Mouse (Mus musculus): ENCODE measurements around the gene Wbp1l.
A peak's percentile ranks its signal among the peaks of the same experiment; 100 is the strongest.

The Wbp1l gene

DNA sequence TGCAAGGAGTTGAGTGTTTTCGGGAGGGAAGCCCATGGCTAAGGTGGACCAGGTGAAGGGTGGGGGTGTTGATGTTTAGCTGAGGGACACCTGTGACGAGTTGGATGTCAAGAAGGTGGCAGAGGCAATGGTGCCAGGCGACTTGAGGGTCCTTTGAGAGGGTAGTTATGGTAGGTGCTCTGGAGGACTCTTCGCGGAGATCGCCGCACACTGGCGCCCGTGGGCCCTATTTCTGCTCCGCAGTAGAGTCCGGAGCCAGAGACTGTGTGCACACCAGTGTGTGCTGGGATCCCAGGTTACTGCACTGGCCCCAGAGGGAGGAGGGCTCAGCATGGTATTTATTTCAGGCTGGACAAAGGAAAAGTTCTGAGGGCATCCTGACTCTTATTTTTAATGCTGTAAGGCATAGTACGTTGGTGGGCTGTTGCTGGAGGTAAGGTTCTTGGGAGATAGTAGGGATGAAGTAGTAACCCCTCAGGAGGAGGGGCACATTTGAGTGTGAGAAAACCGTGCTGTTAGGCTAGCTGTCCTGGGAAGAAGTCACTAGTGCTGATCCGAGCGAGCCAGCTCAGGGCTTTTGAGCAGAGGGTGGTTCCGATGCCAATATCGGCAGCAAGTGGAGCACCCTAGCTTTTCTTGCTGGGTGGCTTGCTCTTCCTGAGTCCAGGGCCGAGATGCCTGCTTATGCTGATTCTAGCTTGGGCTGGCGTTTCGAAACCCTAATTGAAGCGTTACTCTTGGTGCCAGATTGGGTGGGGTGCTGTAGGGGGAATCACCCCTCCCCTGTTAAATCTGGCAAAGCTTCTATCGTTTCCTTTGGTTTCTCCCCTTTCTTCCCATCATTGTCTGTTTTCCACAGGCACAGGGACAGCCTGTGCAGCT is 732 bp downstream of the Wbp1l start:
- DNase-seq (ENCODE audit: low spot score) = no peak

GRCm38 (mm10) chr19:46600371-46600770 is 1.5 kb downstream of the Wbp1l start:
- DNase-seq (ENCODE audit: low spot score) = no peak

GRCm38 (mm10) chr19:46601491-46601890 is 2.6 kb downstream of the Wbp1l start:
- no peak for DNase-seq (ENCODE audit: low spot score)

- no peak for DNase-seq (ENCODE audit: low spot score)
Measured at GRCm38 (mm10) chr19:46602406-46602805, 3.5 kb downstream of the Wbp1l start.

- no peak for DNase-seq (ENCODE audit: low spot score)
Measured at GRCm38 (mm10) chr19:46606718-46607117, 7.8 kb downstream of the Wbp1l start.

DNA sequence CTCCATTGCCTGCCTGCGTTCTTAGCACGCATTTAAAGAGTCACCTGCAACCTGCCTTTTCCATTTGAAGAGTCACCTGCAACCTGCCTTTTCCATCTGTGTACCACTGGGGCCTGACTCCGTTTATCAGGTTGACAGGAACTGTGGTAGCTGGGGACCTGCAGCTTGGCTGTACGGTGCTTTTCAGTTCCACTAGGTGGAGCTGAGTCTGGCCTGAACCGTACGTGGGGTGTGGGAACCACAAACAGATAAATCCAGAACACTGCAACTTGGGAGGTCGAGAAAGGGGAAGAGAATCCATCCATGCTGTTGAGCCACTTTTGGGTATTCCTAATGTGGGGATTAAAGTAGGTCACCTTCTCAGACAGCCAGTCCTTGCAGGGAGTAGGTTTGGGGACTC is 8.5 kb downstream of the Wbp1l start:
- no peak for DNase-seq (ENCODE audit: low spot score)

DNA sequence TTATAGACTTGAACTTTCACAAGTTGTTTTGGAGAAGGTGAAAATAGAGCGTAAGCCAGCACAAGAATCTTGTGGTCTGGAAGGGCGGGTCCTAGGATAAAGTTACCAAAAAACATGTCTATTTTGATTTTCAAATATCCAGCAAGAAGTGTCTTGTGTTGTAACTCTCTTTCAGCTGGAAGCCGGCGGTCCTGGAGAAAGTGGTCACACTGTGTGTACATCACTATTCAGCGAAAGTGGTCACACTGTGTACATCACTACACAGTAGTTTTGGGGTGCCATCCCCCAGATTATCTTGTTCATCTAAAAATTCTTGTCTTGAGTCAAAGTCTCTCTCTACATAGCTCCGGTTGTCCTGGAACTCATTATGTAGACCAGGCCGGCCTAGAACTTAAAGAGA is 9.3 kb downstream of the Wbp1l start:
- DNase-seq (ENCODE audit: low spot score) = no peak

DNA sequence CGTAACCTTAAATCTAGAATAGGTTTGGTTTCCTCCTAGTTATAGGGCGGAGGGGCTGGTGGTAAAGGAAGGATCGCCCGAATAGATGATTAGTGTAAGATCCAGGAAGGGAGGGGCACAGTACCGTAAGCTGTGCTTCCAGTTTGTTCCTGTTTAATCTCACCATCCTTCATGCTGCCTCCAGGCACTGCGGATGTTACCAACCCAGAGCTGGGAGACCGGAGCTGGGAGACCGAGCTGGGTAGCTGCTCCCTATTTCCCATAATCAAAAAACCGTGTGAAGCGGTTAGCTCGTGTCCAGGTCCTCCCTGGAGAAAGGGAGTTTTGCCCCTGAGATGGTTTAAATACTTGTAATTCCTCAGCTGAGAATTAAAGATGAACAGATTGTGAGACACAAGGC is 17.5 kb downstream of the Wbp1l start:
- DNase-seq (ENCODE audit: low spot score) = no peak

DNA sequence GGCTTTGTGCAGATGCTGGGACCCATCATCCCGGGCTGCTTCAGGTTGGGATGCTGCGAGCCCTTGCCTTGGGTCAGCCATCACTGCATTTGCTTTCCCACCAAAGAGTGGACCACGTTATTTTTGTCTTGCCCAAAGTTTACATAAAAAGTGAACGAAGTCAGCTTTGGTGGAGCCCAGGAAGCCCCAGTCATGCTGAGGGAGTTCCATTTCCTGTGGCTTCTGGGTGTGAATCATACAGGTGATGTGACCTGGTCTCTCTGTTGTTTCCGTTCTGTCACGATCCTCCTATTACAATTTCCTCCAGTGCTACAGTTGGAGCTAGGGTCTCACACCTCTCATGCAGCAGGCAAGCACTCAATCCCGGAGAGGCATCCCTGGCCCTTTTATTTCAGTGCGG is 18.5 kb downstream of the Wbp1l start:
- DNase-seq (ENCODE audit: low spot score) = no peak

- DNase-seq (ENCODE audit: low spot score) = no peak
Measured at GRCm38 (mm10) chr19:46618322-46618721, 19.4 kb downstream of the Wbp1l start.

DNA sequence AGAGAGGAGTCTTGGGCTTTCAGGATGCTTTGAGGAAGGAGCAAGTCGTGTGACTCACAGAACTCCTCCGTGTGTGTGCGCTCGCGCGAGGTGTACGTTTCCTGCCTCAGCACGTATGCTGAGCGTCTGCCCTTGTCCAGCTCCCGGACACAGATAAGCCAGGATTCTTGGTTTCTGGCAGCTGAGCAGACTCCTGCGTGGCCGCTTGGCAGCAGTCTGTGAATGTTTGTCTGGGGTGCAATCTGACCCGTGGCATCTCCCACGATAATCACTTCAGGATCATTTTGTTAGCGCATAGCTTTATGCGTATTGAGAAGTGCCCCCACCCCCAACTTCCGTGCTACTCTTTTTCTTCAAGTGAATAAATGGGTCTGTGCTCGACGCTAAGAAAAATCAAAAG is 20.1 kb downstream of the Wbp1l start:
- no peak for DNase-seq (ENCODE audit: low spot score)

- DNase-seq (ENCODE audit: low spot score) = no peak
Measured at GRCm38 (mm10) chr19:46619518-46619917, 20.6 kb downstream of the Wbp1l start.

- DNase-seq (ENCODE audit: low spot score) = no peak
Measured at GRCm38 (mm10) chr19:46620016-46620808, 21.3 kb downstream of the Wbp1l start.

GRCm38 (mm10) chr19:46621236-46622183 is 22.6 kb downstream of the Wbp1l start:
- DNase-seq (ENCODE audit: low spot score) = no peak

GRCm38 (mm10) chr19:46622659-46623193 is 23.8 kb downstream of the Wbp1l start:
- DNase-seq (ENCODE audit: low spot score) = peak; percentile 45

- peak; percentile 45 for DNase-seq (ENCODE audit: low spot score)
Measured at GRCm38 (mm10) chr19:46623194-46623667, 24.3 kb downstream of the Wbp1l start.

GRCm38 (mm10) chr19:46623790-46624772 is 25.2 kb downstream of the Wbp1l start:
- DNase-seq (ENCODE audit: low spot score) = peak; percentile 46

DNA sequence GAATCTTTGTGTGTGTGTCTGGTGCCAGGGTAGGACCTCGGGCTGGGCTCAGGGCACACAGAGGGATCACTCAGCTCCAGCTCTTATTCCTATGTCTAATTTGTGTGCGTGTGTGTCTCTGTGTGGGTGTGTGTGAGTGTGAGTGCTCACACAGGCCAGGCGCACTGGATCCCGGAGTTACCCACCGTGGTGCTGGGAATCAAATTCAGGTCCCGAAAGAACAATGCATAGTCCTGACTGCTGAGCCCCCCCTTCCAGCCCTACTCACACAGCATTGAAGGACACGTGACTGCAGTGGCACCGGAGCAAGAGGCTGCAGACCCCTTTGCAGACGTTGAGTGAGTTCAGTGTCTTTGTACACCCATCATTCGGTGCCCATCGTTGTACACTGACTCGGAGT is 26.1 kb downstream of the Wbp1l start:
- no peak for DNase-seq (ENCODE audit: low spot score)

GRCm38 (mm10) chr19:46625519-46625918 is 26.6 kb downstream of the Wbp1l start:
- no peak for DNase-seq (ENCODE audit: low spot score)

- no peak for DNase-seq (ENCODE audit: low spot score)
Measured at GRCm38 (mm10) chr19:46628403-46628802, 29.5 kb downstream of the Wbp1l start.

Data from retina, embryonic 14.5 days (tissue).